Mouse (Mus musculus): ENCODE data around the gene Ung. TPM values are rescaled to one million over a fixed set of nuclear protein-coding genes. Genes with fewer than 3 reads are reported as not detected.

Gene Ung
- polyA plus RNA-seq (2021; fragmentation: Nextera tagmentation): 2.3 and 2.6 TPM in 2 replicates
- long read RNA-seq, experiment 1, transcript Ung-202 (6 exons, 2,136 nt): major isoform, 17 of 18 reads
- long read RNA-seq, experiment 1, partial matches to known transcripts: 0 of 18 reads
- long read RNA-seq, experiment 1, other reads (novel, unspliced or antisense): 0 of 18 reads
- long read RNA-seq, experiment 2, partial matches to known transcripts: 0 of 1 reads
- long read RNA-seq, experiment 2, other reads (novel, unspliced or antisense): 0 of 1 reads

DNA sequence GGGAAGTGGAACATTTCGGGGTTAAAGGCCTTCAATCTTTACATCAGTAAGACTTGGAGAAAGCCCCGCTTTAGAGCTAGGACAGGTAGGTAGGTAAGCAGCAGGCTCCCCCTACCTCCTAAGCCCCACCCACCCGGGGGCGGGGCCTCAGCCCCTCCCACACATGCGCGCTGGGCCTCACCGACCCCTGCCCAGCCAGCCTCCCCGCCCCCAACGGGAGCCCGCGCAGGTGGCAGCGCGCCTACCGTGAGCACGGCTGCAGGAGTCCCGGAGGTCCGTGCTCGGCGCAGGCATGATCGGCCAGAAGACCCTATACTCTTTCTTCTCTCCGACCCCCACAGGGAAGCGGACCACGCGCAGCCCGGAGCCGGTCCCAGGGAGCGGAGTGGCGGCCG lies at the start of gene Ung:
Ung (plus strand) TSS at position 176 of the 395 bp plus-strand sequence.

DNA sequence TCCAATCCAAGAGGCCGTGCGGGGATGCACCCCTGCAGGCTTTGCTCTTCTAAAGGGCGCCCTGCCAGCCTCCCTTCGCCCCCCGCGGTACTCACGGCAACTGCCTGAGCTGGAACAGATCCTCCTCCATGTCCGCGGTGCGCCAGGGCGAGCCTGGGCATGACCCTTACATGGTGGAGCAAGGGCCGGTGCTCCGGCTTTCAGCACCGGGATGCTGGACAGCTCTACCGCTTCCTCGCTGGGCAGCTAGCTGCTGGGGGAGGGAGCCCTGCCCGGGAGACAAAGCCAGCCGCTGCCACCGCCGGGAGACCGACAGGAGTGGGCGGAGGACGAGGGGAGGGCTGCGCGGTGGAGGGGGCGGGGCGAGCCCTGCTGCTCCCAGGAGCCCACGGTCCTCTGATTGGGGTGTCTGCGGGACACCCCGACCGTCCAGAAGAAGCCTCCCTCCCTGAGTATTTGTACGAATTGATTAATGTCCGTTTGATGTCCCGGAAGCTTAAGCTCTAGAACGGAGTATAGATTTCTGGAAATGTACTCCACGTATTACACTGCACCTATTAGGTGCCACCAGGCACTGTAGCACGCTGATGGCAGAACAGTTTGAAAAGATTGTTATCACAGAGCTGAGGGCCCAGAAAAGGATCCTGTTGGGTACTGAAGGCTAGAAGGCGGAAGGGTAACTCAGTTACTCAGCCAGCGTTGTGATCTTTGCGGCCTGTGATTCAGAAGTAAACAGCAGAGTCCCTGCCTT lies 39.0 kb upstream of the Ung start, which contains the start of gene Svop:
Svop (minus strand) TSS at position 514 of the 751 bp plus-strand sequence.

DNA sequence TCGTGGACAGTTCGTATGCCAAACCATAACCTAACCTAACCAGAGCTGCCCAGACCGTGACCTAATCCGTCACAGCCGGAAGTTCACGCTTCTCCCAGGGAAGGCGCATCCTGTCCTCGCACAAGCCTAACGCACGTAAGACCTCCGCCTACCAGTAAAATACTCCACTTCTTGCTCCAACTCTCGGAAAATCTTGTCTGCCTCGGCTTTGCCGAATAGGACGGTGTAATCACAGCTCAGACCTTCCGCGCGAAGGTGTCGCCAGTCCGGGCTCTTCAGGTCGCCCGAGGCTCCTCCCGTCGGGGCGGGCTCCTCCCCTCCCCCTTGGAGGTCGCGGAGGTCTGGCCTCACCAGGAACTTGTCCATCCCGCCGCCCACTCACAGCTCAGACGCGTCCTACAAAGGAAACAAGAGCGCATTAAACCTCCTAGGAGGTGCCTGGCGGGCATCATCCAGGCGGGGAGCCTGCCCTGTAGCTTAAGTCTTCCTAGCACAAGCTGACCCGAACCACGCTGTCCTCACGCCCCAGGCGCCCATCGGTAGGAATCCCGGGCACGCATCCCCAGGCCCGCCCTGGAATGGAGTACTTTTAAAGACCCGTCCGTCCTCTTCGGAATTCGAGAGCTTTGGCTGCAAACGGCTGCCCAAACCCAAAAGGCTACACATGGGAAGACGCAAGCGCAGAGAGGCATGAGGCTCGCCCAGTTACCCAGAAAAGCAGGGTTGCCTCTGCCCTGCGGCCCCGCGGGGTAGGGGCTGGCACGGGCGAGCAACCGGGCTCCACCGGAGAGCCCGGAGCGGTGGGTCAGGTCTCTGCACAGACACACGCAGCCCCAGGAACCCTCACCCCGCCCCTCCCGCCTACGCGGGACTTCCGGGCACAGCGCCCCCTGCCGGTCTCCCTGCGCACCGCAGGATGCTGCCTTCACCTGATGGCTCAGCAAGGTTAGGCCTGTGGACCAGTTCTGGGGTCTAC lies 2.5 kb upstream of the Ung start, which contains the start of gene Alkbh2:
Alkbh2 (minus strand) TSS at position 845 of the 976 bp plus-strand sequence.

DNA sequence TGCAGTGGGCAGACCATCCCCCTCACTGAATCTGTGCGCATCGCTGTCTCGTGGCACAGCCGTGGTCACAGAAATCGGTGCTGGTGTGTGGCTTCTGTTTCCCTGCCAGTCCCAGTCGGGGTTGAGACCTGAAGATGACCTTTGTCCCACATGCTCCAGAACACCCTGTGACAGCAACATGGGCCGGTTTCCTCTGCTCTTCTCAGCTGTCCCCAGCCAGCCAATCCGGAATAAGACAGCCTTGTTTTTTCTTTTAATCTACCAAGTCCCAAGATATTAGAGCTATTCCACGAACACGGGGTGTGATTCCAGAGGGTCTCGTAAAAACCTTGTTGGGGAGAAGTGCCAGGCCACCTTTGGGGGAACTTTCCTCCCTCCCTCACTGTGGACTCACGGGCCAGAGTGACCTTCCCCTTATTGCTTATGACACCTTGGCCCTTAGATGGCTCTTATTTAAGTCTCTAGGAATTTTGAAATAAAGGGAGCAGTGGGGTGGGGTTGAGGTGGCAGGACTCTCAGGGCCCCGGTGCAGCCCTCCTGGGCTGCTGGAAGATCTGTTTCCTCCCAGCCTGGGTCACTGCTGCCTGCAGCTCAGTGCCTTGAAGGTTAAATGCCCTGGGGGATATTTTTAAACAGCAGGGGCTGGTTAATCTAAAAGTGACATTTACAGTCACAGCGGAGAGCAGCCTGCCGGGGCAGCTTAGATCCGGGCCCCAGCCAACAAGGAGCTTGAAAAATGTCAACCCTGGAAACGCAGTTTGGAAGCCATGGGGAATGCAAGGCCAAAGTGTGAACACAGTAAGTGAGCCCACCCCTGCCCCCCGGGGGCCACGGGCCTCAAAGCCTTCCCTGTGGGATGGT lies 16.1 kb downstream of the Ung start, which contains the start of gene Acacb:
Acacb (plus strand) TSS at position 508 of the 861 bp plus-strand sequence.

Other genes starting within 250 kb of the Ung start
- gene Coro1c, start 221.6 kb upstream of the Ung start, polyA plus RNA-seq (2021; fragmentation: Nextera tagmentation): 24.9 and 26.3 TPM in 2 replicates
- 4.1 and 8.4 TPM in 2 replicates for gene Ssh1, start 136.5 kb upstream of the Ung start, polyA plus RNA-seq (2021; fragmentation: Nextera tagmentation)
- 0.05 TPM in 1 of 2 replicates, not detected in the other for gene Dao, start 126.7 kb upstream of the Ung start, polyA plus RNA-seq (2021; fragmentation: Nextera tagmentation)
- gene Usp30, start 64.9 kb upstream of the Ung start, polyA plus RNA-seq (2021; fragmentation: Nextera tagmentation): 6.1 and 11.8 TPM in 2 replicates
- gene Svop, start 38.8 kb upstream of the Ung start, polyA plus RNA-seq (2021; fragmentation: Nextera tagmentation): 112 and 114 TPM in 2 replicates
- gene Alkbh2, start 2.2 kb upstream of the Ung start, polyA plus RNA-seq (2021; fragmentation: Nextera tagmentation): 9.3 and 12.9 TPM in 2 replicates
- 1.3 and 1.6 TPM in 2 replicates for gene Acacb, start 16.1 kb downstream of the Ung start, polyA plus RNA-seq (2021; fragmentation: Nextera tagmentation)
- not detected in 2 replicates for gene Foxn4, start 143.4 kb downstream of the Ung start, polyA plus RNA-seq (2021; fragmentation: Nextera tagmentation)
- gene Myo1h, start 158.8 kb downstream of the Ung start, polyA plus RNA-seq (2021; fragmentation: Nextera tagmentation): 0.83 and 0.94 TPM in 2 replicates

Measured in left cerebral cortex, adult 6 months (tissue).